Mouse (Mus musculus) midbrain, embryonic 14.5 days (tissue): ENCODE measurements around the gene Tbc1d2. TPM values are rescaled to one million over a fixed set of nuclear protein-coding genes. Genes with fewer than 3 reads are reported as not detected.
"Not testable (repeated sequence)": the region's sequence is repeated elsewhere in the genome, so short reads cannot be mapped to it uniquely, and the experiment has no call there.

Experiments used
- ATAC-seq: fragments of 200-750 bp; cut with Nextera tagmentation; 2 replicates; pipeline ENCODE4 v1.8.0; 2017; ENCODE audit warnings: moderate number of reproducible peaks, moderate library complexity; ENCODE audit not compliant: low FRiP score, low TSS enrichment
- DNase-seq: peaks from one replicate; pipeline ENCODE4 v3.0.0-alpha.2; 2015
- H3K27ac ChIP-seq: fragments of 300-500 bp; sonication (generic); replicated peaks from 2 replicates; pipeline ENCODE4 v1.5.1; 2014; ENCODE audit warnings: mild to moderate bottlenecking, low read depth, low read length, moderate library complexity
- H3K27me3 ChIP-seq: fragments of 300-500 bp; sonication (generic); 2 replicates; pipeline ENCODE4 v1.6.1; 2014; ENCODE audit warnings: low read length, control low read depth, mixed read lengths; ENCODE audit not compliant: control insufficient read depth, insufficient read depth
- H3K36me3 ChIP-seq: fragments of 300-500 bp; sonication (generic); 2 replicates; pipeline ENCODE4 v1.6.1; 2014; ENCODE audit warnings: low read length, control low read depth; ENCODE audit not compliant: control insufficient read depth, insufficient read depth
- H3K4me1 ChIP-seq: fragments of 300-500 bp; sonication (generic); 2 replicates; pipeline ENCODE4 v1.6.1; 2014; ENCODE audit warnings: mild to moderate bottlenecking, antibody characterized with exemption, low read length, control low read depth; ENCODE audit not compliant: control insufficient read depth, insufficient read depth
- H3K4me2 ChIP-seq: fragments of 300-500 bp; sonication (generic); 2 replicates; pipeline ENCODE4 v1.6.1; 2014; ENCODE audit warnings: mild to moderate bottlenecking, low read length, moderate library complexity
- H3K4me3 ChIP-seq: fragments of 300-500 bp; sonication (generic); replicated peaks from 2 replicates; pipeline ENCODE4 v1.5.1; 2014; ENCODE audit warnings: low read depth, low read length
- H3K9ac ChIP-seq: fragments of 300-500 bp; sonication (generic); replicated peaks from 2 replicates; pipeline ENCODE4 v1.6.1; 2014; ENCODE audit warnings: mild to moderate bottlenecking, low read length, moderate library complexity
- H3K9me3 ChIP-seq: fragments of 300-500 bp; sonication (generic); 2 replicates; pipeline ENCODE4 v1.6.1; 2016; ENCODE audit warnings: low read length, control low read depth, mixed read lengths; ENCODE audit not compliant: control insufficient read depth
- WGBS: fragments of 180-500 bp; shearing (Covaris S2); extraction: QIAGEN DNeasy Blood & Tissue Kit; methylation state at CpG from one replicate; pipeline ENCODE4 v1.1.7; 2014; 5-methylcytosine and 5-hydroxymethylcytosine counted together
- polyA plus RNA-seq: library from polyadenylated mRNA; unstranded; fragments of >200 nt; fragmentation: Nextera tagmentation; extraction: Ambion mirVana; gene quantifications from 2 replicates; pipeline ENCODE4 v1.2.1, GENCODE M21; 2014

The Tbc1d2 gene
- polyA plus RNA-seq, 1 experiment from 2014 or later: 0.16 TPM

- WGBS: 10% methylated on average over 5 of the region's 5 CpGs
- DNase-seq (peak; percentile 90), ATAC-seq (no peak)
- no peak overlapping the region for H3K4me2 ChIP-seq
- H3K4me1 ChIP-seq: no peaks in the 10 kb centered on the region
- no peak overlapping the region for H3K9ac ChIP-seq
- no peaks in the 10 kb centered on the region for H3K36me3 ChIP-seq
- no peak overlapping the region for H3K4me3 ChIP-seq
- H3K9me3 ChIP-seq: no peaks in the 10 kb centered on the region
- H3K27ac ChIP-seq: no peak overlapping the region
- peaks cover 3% of the 10 kb centered on the region; the same call in 1 of the 2 replicates for H3K27me3 ChIP-seq
Observed at GRCm38 (mm10) chr4:46657116-46657515, 7.1 kb upstream of the Tbc1d2 start.

GRCm38 (mm10) chr4:46655956-46656355 lies 5.9 kb upstream of the Tbc1d2 start:
- ATAC-seq: no peak
- H3K27ac ChIP-seq: no peak overlapping the region
- H3K36me3 ChIP-seq: no peaks in the 10 kb centered on the region
- no peak overlapping the region for H3K4me3 ChIP-seq
- H3K9me3 ChIP-seq: no peaks in the 10 kb centered on the region
- peaks cover 14% of the 10 kb centered on the region; the same call in 1 of the 2 replicates for H3K27me3 ChIP-seq
- 75% methylated on average over 2 of the region's 2 CpGs for WGBS
- H3K4me1 ChIP-seq: no peaks in the 10 kb centered on the region; the same call in 1 of the 2 replicates
- no peak overlapping the region for H3K9ac ChIP-seq
- H3K4me2 ChIP-seq: no peak overlapping the region
- no peak for DNase-seq

GRCm38 (mm10) chr4:46655298-46655697 lies 5.3 kb upstream of the Tbc1d2 start:
- DNase-seq (no peak), ATAC-seq (no peak)
- H3K9me3 ChIP-seq: no peaks in the 10 kb centered on the region
- H3K4me1 ChIP-seq: peaks cover 4% of the 10 kb centered on the region; the same call in 1 of the 2 replicates
- H3K4me3 ChIP-seq: no peak overlapping the region
- H3K27ac ChIP-seq: no peak overlapping the region
- H3K4me2 ChIP-seq: no peak overlapping the region
- no peak overlapping the region for H3K9ac ChIP-seq
- peaks cover 15% of the 10 kb centered on the region; the same call in 1 of the 2 replicates for H3K27me3 ChIP-seq
- 50% methylated on average over 1 of the region's 1 CpGs for WGBS
- H3K36me3 ChIP-seq: no peaks in the 10 kb centered on the region

- WGBS: 68% methylated on average over 4 of the region's 4 CpGs
- H3K27ac ChIP-seq: no peak overlapping the region
- 0 out of 2 replicates have a peak overlapping the region, but pooled peaks have one; percentile 73 for H3K4me3 ChIP-seq
- no peaks in the 10 kb centered on the region for H3K36me3 ChIP-seq
- H3K9ac ChIP-seq: no peak overlapping the region
- H3K9me3 ChIP-seq: no peaks in the 10 kb centered on the region
- peaks cover 9% of the 10 kb centered on the region for H3K4me1 ChIP-seq
- DNase-seq (no peak), ATAC-seq (no peak)
- peak overlapping the region; percentile 94 for H3K4me2 ChIP-seq
- peaks cover 28% of the 10 kb centered on the region; the same call in 1 of the 2 replicates for H3K27me3 ChIP-seq
Observed at GRCm38 (mm10) chr4:46649161-46649560, 848 bp downstream of the Tbc1d2 start.

GRCm38 (mm10) chr4:46643676-46644112 lies 6.3 kb downstream of the Tbc1d2 start:
- ATAC-seq (no peak), DNase-seq (no peak)
- no peaks in the 10 kb centered on the region for H3K36me3 ChIP-seq
- H3K27me3 ChIP-seq: peaks cover 7% of the 10 kb centered on the region; the same call in 1 of the 2 replicates
- no peak overlapping the region for H3K4me2 ChIP-seq
- H3K27ac ChIP-seq: no peak overlapping the region
- no peaks in the 10 kb centered on the region for H3K9me3 ChIP-seq
- no peaks in the 10 kb centered on the region for H3K4me1 ChIP-seq
- H3K9ac ChIP-seq: no peak overlapping the region
- H3K4me3 ChIP-seq: no peak overlapping the region
- WGBS: 86% methylated on average over 8 of the region's 8 CpGs

GRCm38 (mm10) chr4:46642924-46643675 lies 6.9 kb downstream of the Tbc1d2 start:
- Histone ChIP-seq H3K4me2 (no peak overlapping the region), H3K9ac (no peak overlapping the region), H3K27ac (no peak overlapping the region), H3K4me3 (no peak overlapping the region), H3K36me3 (no peaks in the 10 kb centered on the region), H3K9me3 (no peaks in the 10 kb centered on the region), H3K27me3 (peaks cover under 1% of the 10 kb centered on the region; the same call in 1 of the 2 replicates), H3K4me1 (no peaks in the 10 kb centered on the region)
- ATAC-seq (no peak), DNase-seq (no peak)
- WGBS: 85% methylated on average over 8 of the region's 8 CpGs

- Histone ChIP-seq H3K36me3 (no peaks in the 10 kb centered on the region), H3K4me3 (no peak overlapping the region), H3K27ac (no peak overlapping the region), H3K27me3 (no peaks in the 10 kb centered on the region), H3K9me3 (no peaks in the 10 kb centered on the region), H3K9ac (no peak overlapping the region), H3K4me2 (no peak overlapping the region), H3K4me1 (no peaks in the 10 kb centered on the region)
- DNase-seq: no peak
- WGBS: 7% methylated on average over 4 of the region's 4 CpGs
- ATAC-seq: no peak
Observed at GRCm38 (mm10) chr4:46641283-46641682, 8.7 kb downstream of the Tbc1d2 start.

- Histone ChIP-seq H3K4me1 (no peaks in the 10 kb centered on the region), H3K27me3 (no peaks in the 10 kb centered on the region), H3K4me2 (no peak overlapping the region), H3K4me3 (no peak overlapping the region), H3K9me3 (no peaks in the 10 kb centered on the region), H3K36me3 (no peaks in the 10 kb centered on the region), H3K9ac (no peak overlapping the region), H3K27ac (no peak overlapping the region)
- DNase-seq (no peak), ATAC-seq (no peak)
- WGBS: 88% methylated on average over 8 of the region's 8 CpGs
Observed at GRCm38 (mm10) chr4:46639866-46640265, 10.1 kb downstream of the Tbc1d2 start.

- not testable (repeated sequence) for H3K4me2 ChIP-seq, H3K4me1 ChIP-seq, H3K36me3 ChIP-seq, ATAC-seq, H3K4me3 ChIP-seq, H3K27ac ChIP-seq, DNase-seq, H3K27me3 ChIP-seq, H3K9me3 ChIP-seq, H3K9ac ChIP-seq
- 95% methylated on average over 10 of the region's 10 CpGs for WGBS
Observed at GRCm38 (mm10) chr4:46637250-46637649, 12.8 kb downstream of the Tbc1d2 start.
